Mouse (Mus musculus) liver, embryonic 16.5 days (tissue): ENCODE measurements at regions not wholly inside any gene's neighbourhood (a gene's known extent, or its start where the extent isn't known, plus 50 kb on each side); places are given as distances from the start of the nearest gene placed in this dataset.
"Not testable (repeated sequence)": the region's sequence is repeated elsewhere in the genome, so short reads cannot be mapped to it uniquely, and the experiment has no call there.

Source experiments
- ATAC-seq: fragments of 200-750 bp; cut with Nextera tagmentation; 2 replicates; pipeline ENCODE4 v1.8.0; 2017; ENCODE audit warnings: low read depth, mild to moderate bottlenecking, moderate number of reproducible peaks, moderate library complexity
- H3K27ac ChIP-seq: fragments of 300-500 bp; sonication (generic); 2 replicates; pipeline ENCODE4 v1.5.1; 2014; ENCODE audit warnings: mild to moderate bottlenecking, low read length
- H3K27me3 ChIP-seq: fragments of 300-500 bp; sonication (generic); 2 replicates; pipeline ENCODE4 v1.6.1; 2014; ENCODE audit warnings: low read depth, low read length, mixed read lengths; ENCODE audit not compliant: control insufficient read depth, insufficient read depth
- H3K36me3 ChIP-seq: fragments of 300-500 bp; sonication (generic); 2 replicates; pipeline ENCODE4 v1.6.1; 2014; ENCODE audit warnings: mild to moderate bottlenecking; ENCODE audit not compliant: control insufficient read depth, insufficient read depth
- H3K4me1 ChIP-seq: fragments of 300-500 bp; sonication (generic); 2 replicates; pipeline ENCODE4 v1.6.1; 2014; ENCODE audit warnings: low read depth, low read length, mixed read lengths; ENCODE audit not compliant: control insufficient read depth
- H3K4me2 ChIP-seq: fragments of 300-500 bp; sonication (generic); 2 replicates; pipeline ENCODE4 v1.6.1; 2014; ENCODE audit warnings: low read depth, low read length, mixed read lengths
- H3K4me3 ChIP-seq: fragments of 300-500 bp; sonication (generic); 2 replicates; pipeline ENCODE4 v1.5.1; 2014; ENCODE audit warnings: low read depth, mild to moderate bottlenecking, low read length
- H3K9ac ChIP-seq: fragments of 300-500 bp; sonication (generic); 2 replicates; pipeline ENCODE4 v1.6.1; 2014; ENCODE audit warnings: low read depth, low read length
- H3K9me3 ChIP-seq: fragments of 300-500 bp; sonication (generic); replicated peaks from 2 replicates; pipeline ENCODE4 v1.6.1; 2016; ENCODE audit warnings: low read length; ENCODE audit not compliant: control insufficient read depth
- WGBS: fragments of 180-500 bp; shearing (Covaris S2); extraction: QIAGEN DNeasy Blood & Tissue Kit; methylation state at CpG from one replicate; pipeline ENCODE4 v1.1.7; 2014; ENCODE audit not compliant: insufficient replicate concordance; 5-methylcytosine and 5-hydroxymethylcytosine counted together

GRCm38 (mm10) chr8:20016082-20016840 lies 113.1 kb downstream of the Gm31371 start:
- H3K27me3 ChIP-seq, H3K9ac ChIP-seq, H3K36me3 ChIP-seq, ATAC-seq, H3K4me1 ChIP-seq, H3K27ac ChIP-seq, H3K9me3 ChIP-seq, H3K4me2 ChIP-seq, H3K4me3 ChIP-seq: not testable (repeated sequence)
- WGBS: 76% methylated on average over 14 of the region's 17 CpGs

- H3K27me3 ChIP-seq, H3K9ac ChIP-seq: not testable (repeated sequence)
- WGBS: no CpG with 5 or more reads among the region's 2 CpGs
These were observed 122.3 kb downstream of the Gm31371 start for GRCm38 (mm10) chr8:20025521-20025920.

GRCm38 (mm10) chr8:20027956-20028355 lies 124.8 kb downstream of the Gm31371 start:
- H3K36me3 ChIP-seq: not testable (repeated sequence)

More at GRCm38 (mm10) chr8:20025521-20025920, 122.3 kb downstream of the Gm31371 start:
- H3K27ac ChIP-seq, ATAC-seq, H3K4me3 ChIP-seq, H3K4me2 ChIP-seq, H3K9me3 ChIP-seq, H3K4me1 ChIP-seq, H3K36me3 ChIP-seq: not testable (repeated sequence)

GRCm38 (mm10) chr8:20030131-20030530 lies 126.9 kb downstream of the Gm31371 start:
- not testable (repeated sequence) for H3K27me3 ChIP-seq, ATAC-seq, H3K4me1 ChIP-seq, H3K9ac ChIP-seq, H3K4me3 ChIP-seq, H3K4me2 ChIP-seq, H3K36me3 ChIP-seq, H3K27ac ChIP-seq, H3K9me3 ChIP-seq
- 55% methylated on average over 2 of the region's 2 CpGs for WGBS

More at GRCm38 (mm10) chr8:20027956-20028355, 124.8 kb downstream of the Gm31371 start:
- not testable (repeated sequence) for H3K27ac ChIP-seq, H3K9ac ChIP-seq, H3K27me3 ChIP-seq, H3K9me3 ChIP-seq, H3K4me3 ChIP-seq, H3K4me2 ChIP-seq, H3K4me1 ChIP-seq, ATAC-seq
- WGBS: 29% methylated on average over 1 of the region's 2 CpGs

- not testable (repeated sequence) for H3K4me3 ChIP-seq, H3K4me1 ChIP-seq, H3K9ac ChIP-seq, H3K9me3 ChIP-seq, H3K27me3 ChIP-seq, H3K36me3 ChIP-seq, ATAC-seq, H3K27ac ChIP-seq, H3K4me2 ChIP-seq
- WGBS: 50% methylated on average over 2 of the region's 3 CpGs
These were observed 154.4 kb downstream of the Gm31371 start for GRCm38 (mm10) chr8:20057626-20058025.

GRCm38 (mm10) chr8:20098121-20098520 lies 194.9 kb downstream of the Gm31371 start:
- ATAC-seq: not testable (repeated sequence)

GRCm38 (mm10) chr8:20100241-20100640 lies 197.0 kb downstream of the Gm31371 start:
- H3K27ac ChIP-seq, H3K9ac ChIP-seq, H3K4me1 ChIP-seq, H3K9me3 ChIP-seq, H3K4me3 ChIP-seq, H3K4me2 ChIP-seq, ATAC-seq, H3K27me3 ChIP-seq, H3K36me3 ChIP-seq: not testable (repeated sequence)
- WGBS: no CpG with 5 or more reads among the region's 1 CpGs

More at GRCm38 (mm10) chr8:20098121-20098520, 194.9 kb downstream of the Gm31371 start:
- H3K4me3 ChIP-seq, H3K27me3 ChIP-seq, H3K4me2 ChIP-seq, H3K27ac ChIP-seq, H3K4me1 ChIP-seq, H3K9me3 ChIP-seq, H3K9ac ChIP-seq, H3K36me3 ChIP-seq: not testable (repeated sequence)
- 66% methylated on average over 4 of the region's 5 CpGs for WGBS

- not testable (repeated sequence) for H3K9ac ChIP-seq, H3K36me3 ChIP-seq, ATAC-seq, H3K27ac ChIP-seq, H3K4me1 ChIP-seq, H3K4me3 ChIP-seq, H3K27me3 ChIP-seq, H3K9me3 ChIP-seq, H3K4me2 ChIP-seq
- WGBS: no CpG with 5 or more reads among the region's 2 CpGs
These were observed 199.2 kb downstream of the Gm31371 start for GRCm38 (mm10) chr8:20102374-20102773.

- ATAC-seq, H3K36me3 ChIP-seq, H3K4me1 ChIP-seq, H3K4me2 ChIP-seq, H3K27ac ChIP-seq, H3K9me3 ChIP-seq, H3K27me3 ChIP-seq, H3K4me3 ChIP-seq, H3K9ac ChIP-seq: not testable (repeated sequence)
- 53% methylated on average over 1 of the region's 2 CpGs for WGBS
These were observed 204.0 kb downstream of the Gm31371 start for GRCm38 (mm10) chr8:20107154-20107553.
